Mouse (Mus musculus) ES-Bruce4 (cell line): Measurements from ENCODE around the gene Txndc15.

ENCODE experiments used
- CTCF ChIP-seq: IDR thresholded peaks from one replicate; pipeline ENCODE4 v1.8.1; 2011; ENCODE audit warnings: low read depth, low read length
- EP300 ChIP-seq: IDR thresholded peaks from 2 replicates; pipeline ENCODE4 v1.6.1; 2011; ENCODE audit warnings: low read depth, low read length; ENCODE audit not compliant: insufficient read depth
- POLR2A ChIP-seq: IDR thresholded peaks from one replicate; pipeline ENCODE4 v1.8.1; 2011; ENCODE audit warnings: low read length; ENCODE audit not compliant: insufficient read depth

- TF ChIP-seq CTCF (no peak), POLR2A (no peak), EP300 (no peak)
These were observed 12.2 kb downstream of the Txndc15 start for GRCm38 (mm10) chr13:55726598-55727119.
